Mouse (Mus musculus): ENCODE data around the gene Retnlb.
"Not testable (repeated sequence)": the region's sequence is repeated elsewhere in the genome, so short reads cannot be mapped to it uniquely, and the experiment has no call there.

The Retnlb gene

GRCm38 (mm10) chr16:48816695-48817094, at the start of gene Retnlb:
Gene Retnlb, plus strand, starts transcription at chr16:48816856.
- no peak for DNase-seq (ENCODE audit: low read depth)

- DNase-seq (ENCODE audit: low read depth), result no peak
These were observed 47.5 kb upstream of the Retnlb start for GRCm38 (mm10) chr16:48769183-48769582.

- no peak for DNase-seq (ENCODE audit: low read depth)
These were observed 44.6 kb upstream of the Retnlb start, which contains the start of gene Trat1 for GRCm38 (mm10) chr16:48771971-48772445. Gene Trat1, minus strand, starts transcription at chr16:48772021.

- no peak for DNase-seq (ENCODE audit: low read depth)
These were observed 39.4 kb upstream of the Retnlb start for GRCm38 (mm10) chr16:48777254-48777653.

GRCm38 (mm10) chr16:48786258-48786657, 30.4 kb upstream of the Retnlb start:
- no peak for DNase-seq (ENCODE audit: low read depth)

GRCm38 (mm10) chr16:48788704-48789185, 27.9 kb upstream of the Retnlb start:
- DNase-seq (ENCODE audit: low read depth), result no peak

GRCm38 (mm10) chr16:48798285-48798684, 18.4 kb upstream of the Retnlb start:
- no peak for DNase-seq (ENCODE audit: low read depth)

GRCm38 (mm10) chr16:48799470-48799869, 17.2 kb upstream of the Retnlb start:
- peak; percentile 38 for DNase-seq (ENCODE audit: low read depth)

- DNase-seq (ENCODE audit: low read depth), result no peak
These were observed 15.8 kb upstream of the Retnlb start for GRCm38 (mm10) chr16:48800906-48801305.

- no peak for DNase-seq (ENCODE audit: low read depth)
These were observed 11.2 kb upstream of the Retnlb start for GRCm38 (mm10) chr16:48805412-48805811.

GRCm38 (mm10) chr16:48806521-48806920, 10.1 kb upstream of the Retnlb start:
- DNase-seq (ENCODE audit: low read depth), result no peak

GRCm38 (mm10) chr16:48809374-48809773, 7.3 kb upstream of the Retnlb start:
- peak; percentile 47 for DNase-seq (ENCODE audit: low read depth)

GRCm38 (mm10) chr16:48811881-48812436, 4.7 kb upstream of the Retnlb start:
- DNase-seq (ENCODE audit: low read depth), result no peak

- peak; percentile 46 for DNase-seq (ENCODE audit: low read depth)
These were observed 1.9 kb downstream of the Retnlb start for GRCm38 (mm10) chr16:48818524-48818923.

GRCm38 (mm10) chr16:48826474-48826873, 9.8 kb downstream of the Retnlb start:
- DNase-seq (ENCODE audit: low read depth), result no peak

- no peak for DNase-seq (ENCODE audit: low read depth)
These were observed 11.0 kb downstream of the Retnlb start for GRCm38 (mm10) chr16:48827625-48828024.

- peak; percentile 22 for DNase-seq (ENCODE audit: low read depth)
These were observed 12.4 kb downstream of the Retnlb start for GRCm38 (mm10) chr16:48829060-48829459.

- no peak for DNase-seq (ENCODE audit: low read depth)
These were observed 15.4 kb downstream of the Retnlb start for GRCm38 (mm10) chr16:48832055-48832454.

GRCm38 (mm10) chr16:48833626-48834025, 17.0 kb downstream of the Retnlb start:
- DNase-seq (ENCODE audit: low read depth), result not testable (repeated sequence)

GRCm38 (mm10) chr16:48842266-48842665, 25.6 kb downstream of the Retnlb start, which contains the start of gene Retnla:
Gene Retnla, plus strand, starts transcription at chr16:48842551.
- DNase-seq (ENCODE audit: low read depth), result no peak

GRCm38 (mm10) chr16:48843671-48844386, 27.2 kb downstream of the Retnlb start:
- DNase-seq (ENCODE audit: low read depth), result no peak

- DNase-seq (ENCODE audit: low read depth), result not testable (repeated sequence)
These were observed 48.3 kb downstream of the Retnlb start for GRCm38 (mm10) chr16:48865004-48865403.

- DNase-seq (ENCODE audit: low read depth), result no peak
These were observed 51.0 kb downstream of the Retnlb start for GRCm38 (mm10) chr16:48867690-48868089.

Measured in NIH3T3 (cell line).